Mouse (Mus musculus): Measurements from ENCODE around the gene Tppp. TPM values are rescaled to one million over a fixed set of nuclear protein-coding genes. Genes with fewer than 3 reads are reported as not detected.
"Not testable (repeated sequence)": the region's sequence is repeated elsewhere in the genome, so short reads cannot be mapped to it uniquely, and the experiment has no call there.

Gene Tppp
- polyA plus RNA-seq, 1 experiment from 2014 or later, result 5.1 TPM

DNA sequence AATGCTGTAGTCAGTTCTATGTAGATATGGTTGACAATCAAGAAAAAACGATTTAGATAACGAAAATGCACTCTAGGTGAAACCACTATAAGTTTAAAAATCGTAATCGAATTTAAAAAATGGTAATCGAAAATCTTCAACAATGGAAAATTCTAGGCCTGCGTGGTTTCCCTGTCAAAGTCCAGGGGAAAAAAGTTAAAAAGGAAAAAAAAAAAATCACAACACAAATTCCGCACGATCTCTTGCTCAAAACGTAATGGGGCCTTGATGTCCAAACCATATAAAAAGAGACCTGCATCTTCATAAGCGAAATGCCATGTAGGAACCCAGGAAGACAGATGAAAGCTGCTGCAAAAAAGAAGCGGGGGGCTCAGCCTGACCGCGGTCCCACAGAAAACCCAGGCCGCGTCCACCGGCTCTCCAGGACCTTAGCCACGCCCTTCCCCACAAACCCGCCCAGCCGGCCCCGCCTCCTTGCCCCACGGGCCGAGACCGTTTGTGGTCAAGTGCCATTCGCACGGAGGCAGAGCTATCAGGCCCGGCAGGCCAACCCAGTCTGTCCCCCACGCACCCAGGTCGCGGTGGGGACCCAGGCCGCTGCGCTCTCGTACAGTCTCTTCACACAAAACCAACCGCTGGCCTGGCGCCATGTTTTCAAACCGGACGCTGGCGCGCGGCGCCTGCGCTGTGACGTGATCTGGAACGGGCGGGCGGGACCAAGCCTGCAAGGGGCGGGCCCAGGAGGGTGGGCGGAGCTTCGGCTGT, 52.6 kb downstream of the Tppp start, which contains the start of gene Cep72:
TSS of gene Cep72 (minus strand) at position 687 of the 765 bp plus-strand sequence.
- Histone ChIP-seq H3K4me1 (ENCODE audit: insufficient read depth, low read depth, low read length) (no peaks in the 10 kb centered on the region), H3K27me3 (replicated peaks; ENCODE audit: insufficient read depth, low read length) (no peaks in the 10 kb centered on the region), H3K36me3 (ENCODE audit: insufficient read depth, low read length) (no peaks in the 10 kb centered on the region), H3K9me3 (ENCODE audit: low read length) (no peaks in the 10 kb centered on the region), H3K27ac (ENCODE audit: low read length) (peak within 1 kb of the TSS; percentile 81), H3K4me2 (replicated peaks; ENCODE audit: low read depth, low read length) (peak within 1 kb of the TSS; percentile 54), H3K4me3 (ENCODE audit: low read depth, low read length) (peak within 1 kb of the TSS; percentile 93), H3K9ac (replicated peaks; ENCODE audit: low read depth) (peak within 1 kb of the TSS; percentile 69)
- DNase-seq (ENCODE audit: low spot score) (peak; percentile 93), ATAC-seq (peak; percentile 98)
- 3% methylated on average over 48 of the region's 48 CpGs for WGBS
- no peak for TF ChIP-seq EP300 (IDR thresholded peaks at IDR 0.05)
- TF ChIP-seq CTCF (IDR thresholded peaks at IDR 0.05), result no peak

DNA sequence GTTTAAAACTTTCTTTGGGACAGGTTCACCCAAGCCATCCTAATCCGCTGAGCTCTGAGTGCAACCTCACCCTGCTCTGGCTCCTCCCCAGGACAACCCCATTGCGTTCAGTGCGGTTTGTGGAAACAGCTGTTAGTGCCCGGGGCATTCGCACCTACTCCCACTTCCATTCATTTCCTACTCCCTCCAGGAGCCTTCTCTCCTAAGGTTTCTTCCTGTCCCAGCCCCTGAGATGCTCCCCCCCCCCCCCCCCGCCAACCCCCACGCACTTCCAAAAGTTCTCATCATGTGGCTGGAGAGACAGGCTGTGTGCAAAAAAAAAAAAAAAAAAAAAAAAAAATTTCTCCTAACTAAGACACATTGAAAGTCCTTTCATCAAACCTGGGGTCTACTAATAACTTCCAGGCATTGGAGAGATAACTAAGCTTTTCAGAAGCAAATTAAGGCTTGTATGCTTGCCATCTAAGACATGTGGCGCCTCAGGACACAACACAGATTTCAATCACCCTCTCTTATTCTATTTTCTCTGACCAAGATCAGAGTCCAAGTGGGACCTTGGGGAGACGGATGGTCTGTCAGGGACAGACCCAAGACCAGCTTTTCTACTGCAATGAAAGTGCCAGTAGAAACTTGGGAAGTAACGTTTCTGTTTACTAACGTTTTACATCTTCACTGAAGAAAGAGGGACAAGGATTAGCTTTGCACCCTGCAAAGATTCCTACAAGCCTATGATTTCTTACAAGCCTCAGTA, 53.3 kb downstream of the Tppp start:
- H3K9ac ChIP-seq (replicated peaks; ENCODE audit: low read depth), result peak overlapping the region; percentile 69
- H3K36me3 ChIP-seq (ENCODE audit: insufficient read depth, low read length), result no peaks in the 10 kb centered on the region
- peak overlapping the region; percentile 54 for H3K4me2 ChIP-seq (replicated peaks; ENCODE audit: low read depth, low read length)
- H3K9me3 ChIP-seq (ENCODE audit: low read length), result no peaks in the 10 kb centered on the region
- TF ChIP-seq CTCF (IDR thresholded peaks at IDR 0.05) (no peak), EP300 (IDR thresholded peaks at IDR 0.05) (no peak)
- 31% methylated on average over 9 of the region's 11 CpGs for WGBS
- no peaks in the 10 kb centered on the region for H3K4me1 ChIP-seq (ENCODE audit: insufficient read depth, low read depth, low read length)
- no peak overlapping the region; the same call in 1 of the 2 replicates for H3K27ac ChIP-seq (ENCODE audit: low read length)
- ATAC-seq (no peak), DNase-seq (ENCODE audit: low spot score) (no peak)
- H3K4me3 ChIP-seq (ENCODE audit: low read depth, low read length), result peak overlapping the region; percentile 93
- no peaks in the 10 kb centered on the region for H3K27me3 ChIP-seq (replicated peaks; ENCODE audit: insufficient read depth, low read length)

- TF ChIP-seq CTCF (IDR thresholded peaks at IDR 0.05) (no peak), EP300 (IDR thresholded peaks at IDR 0.05) (no peak)
- Histone ChIP-seq H3K9me3 (ENCODE audit: low read length) (no peaks in the 10 kb centered on the region), H3K27me3 (replicated peaks; ENCODE audit: insufficient read depth, low read length) (no peaks in the 10 kb centered on the region), H3K27ac (ENCODE audit: low read length) (no peak overlapping the region), H3K4me2 (replicated peaks; ENCODE audit: low read depth, low read length) (no peak overlapping the region), H3K9ac (replicated peaks; ENCODE audit: low read depth) (no peak overlapping the region), H3K4me3 (ENCODE audit: low read depth, low read length) (no peak overlapping the region), H3K4me1 (ENCODE audit: insufficient read depth, low read depth, low read length) (no peaks in the 10 kb centered on the region), H3K36me3 (ENCODE audit: insufficient read depth, low read length) (no peaks in the 10 kb centered on the region)
- no peak for ATAC-seq
- WGBS, result 81% methylated on average over 1 of the region's 1 CpGs
- no peak for DNase-seq (ENCODE audit: low spot score)
These were observed 54.3 kb downstream of the Tppp start for GRCm38 (mm10) chr13:74063340-74064050.

GRCm38 (mm10) chr13:74066576-74066975, 57.4 kb downstream of the Tppp start:
- TF ChIP-seq EP300 (IDR thresholded peaks at IDR 0.05), result no peak
- TF ChIP-seq CTCF (IDR thresholded peaks at IDR 0.05), result no peak
- Histone ChIP-seq H3K9me3 (ENCODE audit: low read length) (no peaks in the 10 kb centered on the region), H3K4me1 (ENCODE audit: insufficient read depth, low read depth, low read length) (no peaks in the 10 kb centered on the region), H3K4me2 (replicated peaks; ENCODE audit: low read depth, low read length) (no peak overlapping the region), H3K27me3 (replicated peaks; ENCODE audit: insufficient read depth, low read length) (no peaks in the 10 kb centered on the region), H3K27ac (ENCODE audit: low read length) (no peak overlapping the region), H3K36me3 (ENCODE audit: insufficient read depth, low read length) (no peaks in the 10 kb centered on the region), H3K4me3 (ENCODE audit: low read depth, low read length) (no peak overlapping the region), H3K9ac (replicated peaks; ENCODE audit: low read depth) (no peak overlapping the region)
- ATAC-seq (no peak), DNase-seq (ENCODE audit: low spot score) (no peak)
- WGBS, result 79% methylated on average over 1 of the region's 1 CpGs

- H3K27me3 ChIP-seq (replicated peaks; ENCODE audit: insufficient read depth, low read length); ATAC-seq: not testable (repeated sequence)
These were observed 62.0 kb downstream of the Tppp start for GRCm38 (mm10) chr13:74071244-74071643.

GRCm38 (mm10) chr13:74071714-74072113, 62.5 kb downstream of the Tppp start:
- H3K4me1 ChIP-seq (ENCODE audit: insufficient read depth, low read depth, low read length), result no peaks in the 10 kb centered on the region
- WGBS, result 62% methylated on average over 3 of the region's 3 CpGs
- ATAC-seq, result no peak
- no peak overlapping the region for H3K4me2 ChIP-seq (replicated peaks; ENCODE audit: low read depth, low read length)
- H3K4me3 ChIP-seq (ENCODE audit: low read depth, low read length), result no peak overlapping the region
- H3K27ac ChIP-seq (ENCODE audit: low read length), result no peak overlapping the region
- TF ChIP-seq CTCF (IDR thresholded peaks at IDR 0.05) (no peak), EP300 (IDR thresholded peaks at IDR 0.05) (no peak)
- no peaks in the 10 kb centered on the region for H3K9me3 ChIP-seq (ENCODE audit: low read length)
- no peaks in the 10 kb centered on the region for H3K27me3 ChIP-seq (replicated peaks; ENCODE audit: insufficient read depth, low read length)
- H3K36me3 ChIP-seq (ENCODE audit: insufficient read depth, low read length), result no peaks in the 10 kb centered on the region
- no peak overlapping the region for H3K9ac ChIP-seq (replicated peaks; ENCODE audit: low read depth)
- no peak for DNase-seq (ENCODE audit: low spot score)

More at GRCm38 (mm10) chr13:74071244-74071643, 62.0 kb downstream of the Tppp start:
- H3K27ac ChIP-seq (ENCODE audit: low read length); H3K36me3 ChIP-seq (ENCODE audit: insufficient read depth, low read length); H3K4me1 ChIP-seq (ENCODE audit: insufficient read depth, low read depth, low read length); H3K4me3 ChIP-seq (ENCODE audit: low read depth, low read length); H3K9ac ChIP-seq (replicated peaks; ENCODE audit: low read depth); DNase-seq (ENCODE audit: low spot score); H3K9me3 ChIP-seq (ENCODE audit: low read length); H3K4me2 ChIP-seq (replicated peaks; ENCODE audit: low read depth, low read length): not testable (repeated sequence)
- 65% methylated on average over 1 of the region's 1 CpGs for WGBS
